Mouse (Mus musculus) NIH3T3 (cell line): Measurements from ENCODE around the gene Rnf148.

Experiments
- DNase-seq: peaks from one replicate; pipeline ENCODE4 v3.0.0-alpha.2; 2012; ENCODE audit warnings: low read depth

Gene Rnf148

GRCm38 (mm10) chr6:23655036-23655435 lies at the start of gene Rnf148:
Rnf148 (minus strand) TSS chr6:23655136.
- no peak for DNase-seq

DNA sequence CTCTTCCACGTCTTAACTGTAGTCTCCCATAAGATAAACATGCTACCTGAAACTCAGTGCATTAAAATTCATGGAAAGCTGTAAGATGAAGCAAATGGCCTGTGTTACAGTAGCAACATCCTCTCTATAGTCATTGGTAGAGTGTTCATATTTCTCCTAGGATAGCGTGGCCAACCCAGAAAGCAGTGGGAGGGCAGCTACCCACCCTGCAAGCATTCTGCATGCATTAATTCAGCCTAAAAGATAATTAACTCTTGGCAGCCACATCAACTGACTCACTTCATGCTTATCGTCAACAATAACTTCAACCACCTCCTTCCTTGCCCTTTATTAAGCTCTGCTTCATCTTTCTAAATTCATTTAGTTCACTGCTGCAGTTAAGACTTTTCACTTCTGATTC lies 45.9 kb upstream of the Rnf148 start:
- no peak for DNase-seq

GRCm38 (mm10) chr6:23678172-23678571 lies 23.2 kb upstream of the Rnf148 start:
- no peak for DNase-seq

DNA sequence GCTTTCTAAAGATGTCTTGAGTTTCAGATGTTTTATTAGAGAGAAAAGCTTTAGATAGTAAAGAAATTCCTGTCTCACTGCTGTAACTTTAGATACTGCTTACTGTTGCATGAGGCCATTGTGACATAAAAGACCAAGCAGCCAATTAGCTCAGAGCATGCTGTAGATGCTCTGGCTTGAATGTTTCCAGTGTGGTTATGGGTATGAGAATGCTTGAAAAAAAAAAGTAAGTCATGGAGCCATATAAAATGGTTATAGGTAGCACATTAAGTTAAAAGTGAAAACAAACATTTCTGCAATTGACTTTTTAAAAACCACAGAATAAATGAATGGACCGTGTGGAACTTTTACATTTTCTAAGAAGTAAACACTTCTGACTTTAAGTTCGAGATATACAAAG lies 4.7 kb downstream of the Rnf148 start, which contains the start of gene Rnf133:
Rnf133 (minus strand) TSS at position 101 of the 400 bp plus-strand sequence.
- DNase-seq, result no peak

- no peak for DNase-seq
Observed at GRCm38 (mm10) chr6:23648732-23649131, 6.2 kb downstream of the Rnf148 start.

DNA sequence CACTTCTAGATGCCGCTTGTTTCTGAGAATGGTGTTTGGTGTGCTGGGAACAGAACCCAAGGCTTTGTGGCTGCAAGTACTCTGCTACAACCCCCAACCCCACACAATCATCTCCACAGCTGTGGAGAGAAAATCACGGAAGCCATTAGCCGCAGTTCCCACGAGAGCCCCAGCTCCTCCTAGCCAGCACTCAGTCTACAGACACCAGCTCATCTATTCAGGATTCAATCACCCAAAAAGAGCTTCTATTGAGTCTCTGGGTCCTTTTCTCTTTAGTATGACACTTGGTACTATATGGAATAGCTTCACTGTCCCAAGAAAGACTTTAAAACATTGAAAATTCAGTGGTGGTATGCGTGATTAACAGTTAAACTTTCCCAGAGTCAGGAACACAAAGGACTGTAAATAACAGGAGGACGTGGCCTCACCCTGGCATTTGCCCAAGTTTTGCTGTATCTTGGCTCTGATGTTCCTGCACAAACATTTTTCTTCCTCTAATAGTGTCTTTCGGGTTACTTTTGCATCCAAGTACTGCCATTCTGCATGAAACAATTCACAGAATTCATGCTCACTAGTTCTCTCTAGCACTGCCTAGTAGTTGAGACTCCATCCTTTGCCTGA lies 7.2 kb downstream of the Rnf148 start:
- DNase-seq, result no peak

- DNase-seq, result no peak
Observed at GRCm38 (mm10) chr6:23637081-23637480, 17.9 kb downstream of the Rnf148 start.

- no peak for DNase-seq
Observed at GRCm38 (mm10) chr6:23635208-23635607, 19.7 kb downstream of the Rnf148 start.

- no peak for DNase-seq
Observed at GRCm38 (mm10) chr6:23634016-23634415, 20.9 kb downstream of the Rnf148 start.

- no peak for DNase-seq
Observed at GRCm38 (mm10) chr6:23630465-23630864, 24.5 kb downstream of the Rnf148 start.
